Mouse (Mus musculus): ENCODE results near the gene Cd3g. TPM values are rescaled to one million over a fixed set of nuclear protein-coding genes. Genes with fewer than 3 reads are reported as not detected.

The Cd3g gene
- total RNA-seq (2021): under 1 TPM in 1 of 2 experiments, not detected in 1; 0.54 TPM
- long read RNA-seq, experiment 1: 0 reads
- long read RNA-seq, experiment 2, partial matches to known transcripts: 0 of 1 reads
- long read RNA-seq, experiment 2, other reads (novel, unspliced or antisense): 0 of 1 reads

DNA sequence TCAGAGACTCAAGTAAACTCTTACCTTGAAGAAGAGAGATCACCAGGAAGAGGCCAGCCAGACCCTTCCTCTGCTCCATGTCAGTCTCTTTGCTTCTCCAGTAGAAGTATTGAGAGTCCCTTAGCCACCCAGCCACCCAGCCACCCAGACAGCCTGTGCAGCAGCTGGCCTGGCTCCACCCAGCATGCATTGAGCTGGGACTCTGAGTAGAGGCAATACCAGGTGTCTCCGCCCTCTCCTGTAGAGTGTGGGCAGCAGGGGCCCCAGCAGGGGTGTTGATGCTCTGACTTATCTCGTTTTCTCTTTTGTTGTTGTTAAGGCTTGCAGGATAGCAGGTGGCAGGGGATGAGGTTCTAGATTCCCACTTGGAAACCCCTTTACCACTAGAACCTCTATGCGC, at the start of gene Cd3g:
Cd3g (minus strand) TSS at position 190 of the 400 bp plus-strand sequence.
- peak; percentile 23 for DNase-seq

DNA sequence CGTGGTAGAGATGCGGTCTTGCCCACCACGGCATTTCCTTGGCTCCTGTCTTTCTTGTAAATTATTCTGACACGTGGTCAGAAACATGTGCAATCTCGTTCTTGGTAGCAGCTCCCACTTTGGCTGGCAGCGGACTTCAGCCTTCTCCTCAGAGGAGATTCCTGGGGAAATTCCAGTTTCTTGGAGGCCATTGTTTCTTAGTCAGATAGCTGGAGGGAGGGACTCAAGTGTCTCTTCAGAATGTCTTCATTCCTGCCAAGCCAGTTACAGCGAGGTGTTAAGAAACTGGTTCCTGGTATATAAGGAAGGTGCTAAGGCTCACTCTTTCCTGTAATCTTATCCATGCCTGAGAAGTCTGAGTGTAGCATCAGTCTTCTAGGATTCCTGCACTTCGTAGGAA, 47.1 kb upstream of the Cd3g start:
- no peak for DNase-seq

DNA sequence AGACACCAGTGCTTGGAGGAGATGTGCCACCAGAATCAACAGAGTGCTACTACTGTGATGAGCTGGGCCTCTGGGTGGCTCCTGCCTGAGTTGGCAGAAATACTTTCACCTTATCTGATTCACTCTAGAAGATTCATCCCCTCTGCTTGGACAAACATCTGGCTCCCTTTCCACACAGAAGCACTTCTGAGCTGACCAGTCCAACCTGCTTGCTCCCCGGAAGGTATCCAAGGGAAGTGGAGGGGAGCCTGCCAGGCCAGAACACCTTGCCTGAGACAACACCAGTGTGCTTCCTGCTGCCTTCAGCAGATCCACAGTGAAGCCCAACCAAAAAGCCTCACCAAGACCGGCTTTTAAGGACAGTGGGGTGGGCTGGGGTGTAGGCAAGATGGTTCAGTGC, 44.0 kb upstream of the Cd3g start:
- no peak for DNase-seq

DNA sequence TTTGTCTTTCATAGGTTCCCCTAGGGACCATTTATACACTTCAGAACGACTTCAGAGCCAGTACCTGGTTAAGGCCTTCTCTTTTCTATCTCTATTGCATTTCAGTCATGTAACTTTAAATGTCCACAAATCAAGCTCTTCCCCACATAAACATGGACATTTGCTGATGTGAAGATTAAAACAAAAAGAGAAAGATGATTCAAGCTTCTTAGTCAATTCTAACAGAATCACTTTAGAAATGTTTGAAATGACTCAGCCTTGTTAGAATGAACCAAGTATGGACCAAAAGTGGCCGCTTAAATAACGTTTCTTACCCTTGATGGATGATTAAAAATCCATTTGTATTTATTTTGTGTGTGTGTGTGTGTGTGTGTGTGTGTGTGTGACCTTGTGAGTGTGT, 43.4 kb upstream of the Cd3g start:
- no peak for DNase-seq

DNA sequence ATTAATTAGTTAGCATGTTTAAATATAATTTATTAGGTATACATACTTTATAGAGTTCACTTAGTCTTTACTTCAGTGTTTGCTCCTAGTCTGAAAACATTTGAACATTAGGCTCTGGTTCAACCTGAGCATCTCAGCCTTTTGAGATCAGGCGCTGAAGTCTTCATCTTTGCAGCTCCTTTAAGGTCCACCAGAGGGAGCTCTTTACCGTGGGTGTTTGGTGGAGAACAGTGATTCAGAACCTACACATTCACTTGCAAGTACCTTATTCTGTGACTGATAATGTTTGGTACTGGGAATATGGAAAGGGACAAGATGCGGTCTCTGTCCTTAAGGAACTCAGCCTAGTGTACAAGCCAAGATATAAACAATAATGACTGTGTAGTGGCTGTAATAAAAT, 42.6 kb upstream of the Cd3g start:
- DNase-seq: no peak

DNA sequence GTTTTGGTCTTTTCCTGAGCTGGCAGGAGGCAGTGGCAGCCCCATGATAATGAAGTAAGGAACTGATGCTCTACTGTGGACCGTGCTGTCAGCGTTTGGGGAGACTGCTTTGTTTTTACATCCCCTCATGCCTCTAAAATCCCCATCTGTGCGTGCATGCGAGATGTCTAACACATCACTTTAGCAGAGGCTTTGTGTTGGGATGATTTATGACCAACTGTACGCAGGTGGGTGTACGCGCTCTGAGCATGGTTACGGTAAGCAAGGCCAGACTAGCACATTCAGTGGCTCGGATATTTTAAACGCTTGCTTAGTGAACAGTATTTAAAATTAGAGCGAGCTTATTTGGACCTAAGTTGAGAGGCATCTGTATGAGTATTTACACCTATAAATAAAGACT, 37.8 kb upstream of the Cd3g start:
- DNase-seq: no peak

DNA sequence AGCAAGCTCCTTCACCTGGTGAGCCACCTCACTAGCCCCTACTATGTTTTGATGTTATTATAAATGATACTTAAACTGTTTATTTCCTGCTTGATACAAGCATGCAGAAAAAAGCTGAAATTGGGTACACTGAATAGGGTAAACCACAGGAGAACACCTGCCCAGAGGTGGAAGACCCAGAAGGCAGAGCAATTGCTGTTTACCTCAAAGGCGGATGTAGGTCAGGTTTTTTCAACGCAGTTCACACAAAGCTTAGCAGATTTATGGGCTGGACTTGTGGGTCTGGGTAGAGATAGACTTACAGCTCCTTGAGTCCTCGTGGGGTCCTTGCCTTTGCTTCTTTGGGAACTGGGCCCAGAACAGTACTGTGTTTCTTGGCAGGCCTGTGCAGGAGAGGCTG, 35.6 kb upstream of the Cd3g start:
- DNase-seq: no peak

DNA sequence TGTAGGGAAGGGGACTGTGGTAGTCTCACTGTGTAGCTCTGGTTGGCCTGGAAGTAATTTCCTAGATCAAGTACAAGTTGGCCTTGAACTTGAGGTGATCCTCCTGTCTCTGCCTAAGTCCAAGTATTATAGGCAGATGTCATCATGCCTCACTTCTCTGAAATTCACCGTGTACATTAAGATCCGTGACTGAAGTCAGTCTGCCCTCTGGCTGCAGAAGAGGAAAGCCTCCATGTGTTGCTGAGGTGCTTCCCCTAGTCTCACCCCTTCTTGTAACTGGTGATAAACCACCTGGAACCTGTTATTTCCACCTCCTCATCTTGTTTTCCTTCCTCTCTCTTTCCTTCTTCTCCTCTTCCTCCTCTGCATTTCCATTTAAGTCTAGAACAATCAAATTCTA, 34.6 kb upstream of the Cd3g start:
- DNase-seq: no peak

DNA sequence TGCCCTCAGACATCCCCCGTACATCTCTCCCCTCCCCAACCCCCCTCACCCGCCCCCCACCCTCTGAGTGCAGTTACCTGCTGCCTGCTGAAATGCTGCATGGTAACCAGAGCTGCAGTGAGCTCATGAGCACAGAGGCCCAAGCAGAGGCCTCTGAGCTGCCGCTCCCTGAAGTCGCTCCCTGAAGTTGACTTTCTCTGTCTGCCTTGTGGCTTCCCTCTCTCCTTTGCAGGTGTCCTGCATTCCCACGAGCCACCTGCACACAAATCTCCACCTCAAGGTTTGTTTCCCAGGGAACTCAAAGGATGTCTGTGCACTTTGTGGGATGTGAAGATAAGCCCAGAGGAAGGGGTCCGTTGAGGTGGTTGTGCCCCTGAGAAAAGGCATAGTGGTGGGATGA, 31.1 kb upstream of the Cd3g start:
- no peak for DNase-seq

DNA sequence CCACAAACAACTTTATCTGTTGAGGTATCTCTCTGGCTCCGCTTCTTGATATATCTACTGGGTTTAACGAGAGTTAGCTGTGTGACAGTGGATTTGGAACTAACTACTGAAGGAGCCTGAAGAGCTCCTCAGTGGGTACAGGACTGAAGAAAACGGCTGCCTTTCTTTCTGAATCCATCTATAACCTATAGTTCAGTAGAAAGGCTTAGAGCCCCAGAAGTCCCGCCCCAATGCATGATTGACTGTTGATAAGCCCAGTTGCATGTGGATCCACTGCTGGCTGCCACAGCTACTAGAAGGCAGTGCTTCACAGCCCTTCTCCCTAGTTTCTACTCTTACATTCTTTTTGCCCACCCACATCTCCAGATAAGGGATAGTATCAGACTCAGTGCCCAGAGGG, 30.2 kb upstream of the Cd3g start:
- no peak for DNase-seq

DNA sequence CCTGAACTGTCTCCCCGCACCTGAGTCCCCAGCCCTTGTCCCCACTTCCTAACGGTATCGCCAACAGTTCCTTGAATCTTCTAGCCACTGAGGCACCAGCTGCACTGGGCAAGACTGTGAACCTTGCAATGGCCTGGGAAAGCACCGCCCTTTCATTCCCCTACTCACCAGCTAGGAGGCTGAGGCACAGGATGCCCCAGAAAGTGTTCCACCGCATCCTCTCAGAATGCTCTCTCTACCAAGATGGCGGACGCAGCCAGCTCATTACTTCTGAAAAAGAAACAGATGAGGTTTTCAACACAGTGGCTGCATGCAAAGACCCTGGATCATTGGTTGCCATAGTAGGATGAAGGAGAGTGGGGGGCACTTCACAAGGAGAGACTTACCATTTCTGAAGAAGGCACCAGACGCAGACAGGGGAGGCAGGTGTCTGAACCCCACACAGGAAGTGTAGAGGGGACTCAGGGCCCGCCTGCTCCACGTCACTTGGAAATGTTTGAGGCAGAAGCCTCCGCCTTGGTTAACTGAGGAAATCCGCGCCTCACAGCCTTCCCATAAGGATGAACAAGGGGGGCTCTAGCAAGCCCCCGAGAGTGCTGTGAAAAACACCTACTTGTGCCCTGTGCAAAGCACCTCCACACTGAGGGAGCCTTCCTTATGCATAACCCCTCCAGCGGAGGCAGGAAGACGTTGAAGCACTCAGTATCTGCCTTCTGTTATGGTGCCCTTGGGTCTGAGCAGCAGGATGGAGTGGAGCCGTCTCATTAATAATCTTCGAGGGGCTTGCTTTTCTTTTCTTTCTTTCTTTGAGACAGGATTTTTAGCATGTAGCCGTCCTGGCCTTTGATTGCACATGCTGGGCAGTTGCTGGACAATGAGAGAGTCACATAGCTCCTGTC, 29.2 kb upstream of the Cd3g start, which contains the start of gene Cd3e:
Cd3e (minus strand) TSS at position 448 of the 899 bp plus-strand sequence.
- DNase-seq: no peak

DNA sequence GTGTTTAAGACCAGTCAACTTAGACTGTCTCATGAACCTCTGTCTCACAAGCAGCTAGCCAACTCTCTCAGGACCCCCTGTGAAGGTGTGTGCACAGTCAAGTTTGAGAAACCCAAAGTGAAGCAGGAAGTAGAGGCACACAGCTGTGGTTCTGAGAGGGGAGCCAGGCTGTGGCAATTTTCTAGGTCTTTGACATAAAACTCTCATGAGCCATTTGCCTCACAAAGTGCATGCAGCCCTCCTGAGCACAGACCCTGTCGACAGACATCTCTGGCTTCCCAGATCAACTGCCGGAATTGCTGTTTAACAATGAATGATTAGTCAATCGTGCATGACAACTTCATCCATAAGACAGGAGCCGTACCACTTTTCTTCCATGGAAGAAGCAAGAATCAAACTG, 28.1 kb upstream of the Cd3g start:
- no peak for DNase-seq

DNA sequence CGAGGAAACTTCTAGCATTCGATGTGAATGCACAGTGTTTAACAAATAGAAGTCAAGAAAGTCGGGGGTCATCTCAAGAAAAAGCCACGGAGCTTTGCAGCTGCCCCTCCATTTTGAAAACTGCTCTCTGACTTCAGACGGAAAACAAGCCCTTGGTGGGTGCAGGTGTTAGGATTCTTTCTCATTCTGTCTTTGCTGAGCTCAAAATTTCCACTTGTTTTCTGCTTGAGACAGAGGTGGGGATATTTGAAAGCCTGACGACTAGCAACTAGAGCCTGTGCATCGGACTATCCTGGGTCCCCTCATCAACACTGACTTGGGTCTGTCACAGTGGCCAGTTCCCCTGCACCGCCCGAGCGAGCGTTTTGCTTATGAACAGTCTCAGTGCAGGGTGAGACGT, 27.2 kb upstream of the Cd3g start:
- no peak for DNase-seq

DNA sequence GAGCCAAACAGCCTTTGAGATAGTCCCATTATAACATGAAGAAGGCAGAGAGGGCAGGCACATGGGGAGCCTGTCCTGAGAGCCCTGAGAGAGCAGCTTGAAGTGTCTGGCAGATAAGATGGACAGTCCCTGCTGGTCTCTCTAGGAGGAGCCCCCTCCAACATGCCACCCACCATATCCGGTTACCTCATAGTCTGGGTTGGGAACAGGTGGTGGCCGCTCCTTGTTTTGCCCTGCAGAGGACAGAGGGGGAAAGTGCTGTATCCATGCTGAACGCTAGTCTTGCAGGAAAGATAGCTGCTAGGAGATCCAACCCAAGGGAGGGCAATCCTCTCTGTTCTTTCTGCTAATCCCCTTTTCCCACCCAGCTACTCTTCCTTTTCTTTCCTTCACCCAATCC, 20.0 kb upstream of the Cd3g start:
- no peak for DNase-seq

DNA sequence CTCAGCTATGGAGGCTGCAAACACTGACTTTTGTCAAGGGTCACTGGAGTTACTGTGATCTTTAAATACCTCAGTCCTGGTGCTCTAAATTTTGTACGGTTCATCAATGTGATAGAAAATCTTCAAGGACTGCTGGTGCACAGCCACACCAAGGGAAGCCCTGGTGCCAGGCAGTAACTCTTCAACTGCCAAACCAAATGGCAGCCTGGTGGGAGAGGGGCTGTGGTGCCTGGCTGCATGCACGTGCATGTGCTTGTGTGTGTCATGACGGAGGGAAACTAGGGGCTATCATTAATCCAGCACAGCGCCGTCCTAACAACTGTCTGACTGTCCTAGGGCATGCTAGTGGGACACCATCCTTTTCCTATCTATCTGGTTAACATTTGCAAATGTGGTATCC, 19.5 kb upstream of the Cd3g start:
- DNase-seq: no peak

DNA sequence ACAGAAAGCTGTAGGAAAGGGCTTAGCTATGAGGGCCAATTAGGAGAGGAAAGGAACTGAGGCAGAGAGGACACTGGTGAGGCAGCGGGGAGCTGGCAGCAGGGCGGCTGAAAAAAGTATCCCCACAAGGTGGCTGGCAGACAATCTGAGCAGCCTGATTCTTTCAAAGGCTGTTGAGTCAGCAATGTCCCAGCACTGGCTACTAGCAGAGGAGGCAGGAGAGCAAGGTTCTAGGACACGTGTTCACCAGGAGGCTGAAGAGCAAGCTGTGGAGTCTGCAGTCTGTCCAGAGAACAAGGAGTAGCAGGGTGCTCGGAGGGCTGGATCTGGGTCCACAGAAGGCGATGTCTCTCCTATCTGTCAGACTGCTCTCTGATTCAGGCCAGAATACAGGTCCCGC, 18.9 kb upstream of the Cd3g start:
- peak; percentile 56 for DNase-seq

DNA sequence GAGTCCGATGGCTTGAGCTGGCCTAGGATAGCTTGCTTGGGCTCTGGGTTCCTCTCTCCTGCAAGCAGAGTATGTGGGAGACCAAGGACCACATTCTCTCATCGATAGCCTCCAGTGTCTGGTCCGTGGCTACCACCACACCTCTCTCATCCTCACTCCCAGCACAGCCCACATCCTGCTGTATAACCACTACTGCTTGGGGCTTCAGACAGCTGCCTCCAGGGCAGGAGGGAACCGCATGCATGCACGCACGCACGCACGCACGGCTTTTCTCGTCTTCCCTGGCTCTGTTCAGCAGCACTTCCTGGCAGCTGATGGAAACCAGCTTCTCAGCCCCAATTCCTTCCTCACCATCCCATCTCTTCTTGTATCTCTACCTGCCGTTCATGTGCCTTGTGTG, 17.9 kb upstream of the Cd3g start:
- no peak for DNase-seq

DNA sequence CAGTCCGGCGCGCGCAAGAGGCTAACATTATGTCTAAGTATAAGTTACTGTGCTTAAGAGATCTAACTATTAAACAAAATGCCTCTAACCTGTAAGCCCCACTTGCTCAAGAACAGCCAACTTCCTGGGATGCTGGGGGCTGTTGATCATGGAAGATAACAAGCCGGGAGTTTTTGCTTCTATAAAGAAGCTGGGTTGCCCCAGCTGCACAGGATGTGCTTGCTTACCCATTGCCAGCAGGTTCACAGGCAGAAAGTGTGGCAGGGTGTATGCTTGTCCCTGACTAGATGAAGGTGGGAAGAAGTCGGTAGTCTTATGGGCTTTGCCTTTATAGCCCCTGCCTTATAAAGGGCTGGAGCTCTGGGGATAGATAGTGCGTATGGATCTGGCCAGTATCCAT, 16.4 kb upstream of the Cd3g start:
- DNase-seq: no peak

DNA sequence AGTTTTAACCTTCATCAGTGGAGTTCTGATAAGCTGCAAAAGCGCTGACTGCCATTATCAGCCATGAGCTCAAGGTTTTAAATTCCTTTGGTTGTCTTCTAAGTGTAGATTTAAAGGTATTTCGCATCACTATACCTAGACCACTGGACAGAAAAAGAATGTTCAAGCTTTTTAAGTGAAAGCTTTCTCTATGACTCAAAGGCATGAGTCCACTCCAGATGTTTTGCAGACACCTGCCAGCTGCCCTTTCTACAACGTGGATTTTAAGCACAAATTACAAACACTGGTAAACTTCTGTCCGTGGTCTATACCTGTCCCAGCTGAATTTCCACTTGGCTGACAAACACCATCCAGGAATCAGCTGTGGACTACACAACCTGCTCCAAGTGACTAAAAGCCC, 14.7 kb upstream of the Cd3g start:
- no peak for DNase-seq

DNA sequence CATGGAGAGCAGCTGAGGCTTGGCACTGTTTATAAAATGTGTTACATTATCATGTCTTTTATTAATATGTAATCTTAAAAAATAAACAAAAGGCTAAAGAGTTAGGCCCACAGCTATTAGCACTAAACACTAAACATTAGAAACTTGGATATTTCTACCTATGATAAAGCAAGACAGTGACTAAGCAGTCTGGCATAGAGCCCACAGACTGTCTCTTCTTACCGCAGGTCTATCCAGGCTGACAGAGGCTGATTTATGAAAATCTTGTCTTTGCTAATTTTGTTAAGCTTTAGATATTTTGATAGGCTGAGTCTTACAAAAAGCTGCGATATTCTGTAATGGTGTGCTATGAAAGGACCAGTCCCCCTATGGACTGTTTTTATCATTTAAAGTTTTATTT, 13.0 kb upstream of the Cd3g start:
- no peak for DNase-seq

DNA sequence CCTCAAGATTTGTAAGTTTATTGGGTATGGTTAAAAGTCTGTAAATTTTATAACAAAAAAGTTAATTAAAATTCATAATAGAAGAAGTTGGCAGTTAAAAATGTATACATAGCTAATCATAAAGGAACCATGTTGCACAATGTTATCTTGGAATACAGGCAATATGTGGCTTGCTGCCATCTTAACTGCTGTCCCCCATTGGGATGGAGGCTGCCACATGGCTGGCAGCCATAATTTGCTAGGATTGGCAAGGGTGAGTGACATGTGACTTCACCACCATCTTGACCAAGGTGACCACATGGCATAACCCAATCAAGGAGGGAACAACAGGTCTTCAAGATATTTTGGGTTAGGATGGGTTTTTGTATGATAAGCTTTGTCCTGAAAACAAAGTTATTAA, 12.0 kb upstream of the Cd3g start:
- DNase-seq: no peak

DNA sequence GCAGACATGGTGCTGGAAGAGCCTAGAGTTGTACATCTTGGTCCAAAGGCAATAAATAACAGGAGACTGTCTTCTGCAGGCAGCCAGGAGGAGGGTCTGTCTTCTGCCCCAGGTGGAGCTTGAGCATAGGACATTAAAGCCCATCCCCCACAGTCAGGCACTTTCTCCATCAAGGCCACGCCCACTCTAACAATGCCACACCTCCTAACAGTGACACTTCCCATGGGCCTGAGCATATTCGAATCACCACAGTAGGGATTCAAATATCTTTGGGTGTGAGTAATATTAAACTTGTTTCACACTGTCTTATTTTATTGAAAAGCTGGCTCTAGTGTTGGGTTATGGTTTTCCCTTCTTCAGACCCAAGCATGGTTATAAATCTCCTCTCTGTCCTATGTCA, 11.6 kb upstream of the Cd3g start:
- no peak for DNase-seq

DNA sequence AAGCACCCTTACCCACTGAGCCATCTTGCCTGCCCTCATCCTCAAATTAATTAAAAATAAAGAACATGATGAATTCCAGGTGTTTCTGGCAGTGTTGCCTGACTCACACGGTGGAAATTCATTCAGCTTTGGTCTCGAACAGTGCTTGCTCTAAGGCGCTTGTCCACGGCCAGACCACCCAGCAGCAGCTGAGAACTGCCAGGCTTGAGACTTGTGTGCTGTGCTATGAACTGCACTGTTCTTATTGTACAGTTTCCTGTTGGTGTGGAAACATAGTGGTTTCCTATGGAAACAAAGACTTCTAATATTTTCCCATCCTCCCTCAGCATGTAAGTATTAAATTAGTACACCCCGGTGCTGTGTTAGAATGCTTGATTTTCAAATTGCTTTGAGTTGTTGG, 6.7 kb upstream of the Cd3g start:
- no peak for DNase-seq

DNA sequence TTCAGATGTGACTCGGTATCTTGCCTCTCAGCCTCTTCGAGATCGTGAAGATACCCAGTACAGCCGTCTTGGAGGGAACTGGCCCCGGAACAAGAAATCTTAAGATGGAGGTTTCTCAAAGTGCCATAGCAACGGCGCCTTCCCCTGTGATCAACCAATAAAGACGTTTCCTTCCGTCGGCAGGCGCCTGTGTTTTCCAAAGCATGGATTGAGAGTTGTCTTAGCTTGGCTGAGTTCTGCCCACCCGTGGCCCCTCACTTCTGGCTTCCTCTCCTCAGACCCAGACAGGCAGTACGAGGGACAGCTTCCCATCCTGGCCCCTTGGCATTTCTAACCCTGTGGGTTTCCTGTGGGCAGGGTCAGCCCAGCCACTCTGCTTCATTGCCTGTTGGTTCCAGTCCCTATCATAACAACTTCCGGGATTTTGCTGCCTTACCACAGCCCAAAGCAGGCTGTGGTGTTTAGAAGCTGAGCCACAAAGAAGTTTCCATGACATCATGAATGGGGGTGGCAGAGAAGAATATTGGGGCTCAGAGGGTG, 6.1 kb upstream of the Cd3g start:
- DNase-seq: peak; percentile 31
